Mouse (Mus musculus): ENCODE data around the gene Tctex1d4. TPM values are rescaled to one million over a fixed set of nuclear protein-coding genes. Genes with fewer than 3 reads are reported as not detected.
A peak's percentile ranks its signal among the peaks of the same experiment; 100 is the strongest.

Tctex1d4 gene
- total and polyA plus RNA-seq, 3 experiments, result 0.98 TPM; not detected in 2

DNA sequence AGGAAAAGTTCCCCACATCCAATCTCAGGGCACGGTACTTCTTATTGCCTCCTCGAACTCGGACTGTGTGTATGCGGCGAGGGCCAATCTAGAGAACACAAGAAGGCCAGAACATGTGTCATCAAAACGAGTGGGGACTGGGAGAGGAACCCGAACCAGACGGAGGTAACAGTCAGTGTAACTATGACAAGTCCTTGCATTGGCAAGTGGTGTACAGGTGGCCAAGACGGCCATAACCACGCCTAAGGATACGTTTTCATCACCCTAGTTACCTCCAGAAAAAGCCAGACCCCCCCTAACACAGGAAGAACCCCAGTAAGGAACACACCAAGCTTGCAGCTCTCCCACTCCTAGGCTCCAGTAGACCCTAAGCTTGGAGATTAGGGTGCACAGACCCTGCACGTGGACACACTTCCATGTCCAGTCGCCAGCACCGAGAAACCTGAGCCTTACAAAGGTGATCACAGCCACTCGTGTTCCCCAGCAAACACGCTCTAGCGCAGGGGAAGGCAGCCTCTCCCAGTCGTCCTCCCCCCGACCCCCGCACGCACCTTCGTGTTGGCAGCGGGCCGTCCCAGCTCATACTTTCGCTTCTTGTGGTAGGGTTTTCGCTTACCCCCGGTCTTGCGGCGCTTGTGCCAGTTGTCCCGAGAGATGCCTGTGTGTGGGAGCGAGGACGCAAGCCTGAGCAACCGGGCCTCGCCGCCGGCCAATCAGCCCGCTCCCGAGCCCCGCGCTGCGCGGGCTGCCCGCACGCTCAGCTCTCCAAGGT lies 28.6 kb downstream of the Tctex1d4 start:
- in situ Hi-C loops (cut with MboI; ENCODE audit: low pct_ligation_motif_present, low pct_unique_long_range_greater_than_20kb, low sequenced_read_pairs) (no loop called here), dilution Hi-C loops (cut with MboI; ENCODE audit: extremely low pct_ligation_motif_present, extremely low pct_unique_long_range_greater_than_20kb, low sequenced_read_pairs) (no loop called here)
- Histone ChIP-seq H3K27ac (ENCODE audit: insufficient read depth, low read depth) (peak overlapping the region; percentile 57), H3K9me3 (replicated peaks; ENCODE audit: low read length) (no peaks in the 10 kb centered on the region), H3K4me3 (replicated peaks in 1 of 3; ENCODE audit: low read depth in 2 of 3, low read length in 2 of 3, poor library complexity in 1 of 3) (peak overlapping the region; percentile 97 to 100 (median 100)), H3K9ac (ENCODE audit: insufficient read depth, low read depth) (peak overlapping the region; percentile 87), H3K79me2 (replicated peaks; ENCODE audit: control insufficient read depth, extremely low read depth, insufficient read depth, poor library complexity, severe bottlenecking) (peaks cover 37% of the 10 kb centered on the region), H3K27me3 (replicated peaks) (no peaks in the 10 kb centered on the region), H3K36me3 (replicated peaks in 1 of 2; ENCODE audit: control insufficient read depth in 1 of 2, insufficient read depth in 1 of 2, low read length in 1 of 2) (peaks cover 56 to 70% of the 10 kb centered on the region in 2 experiments), H3K4me1 (ENCODE audit: control insufficient read depth in 1 of 2, insufficient read depth in 2 of 2) (peaks cover 10 to 30% of the 10 kb centered on the region in 2 experiments), H3K4me2 (ENCODE audit: insufficient read depth, low read depth, poor library complexity, severe bottlenecking) (peak overlapping the region; percentile 65; the same call in 1 of the 2 replicates)
- TF ChIP-seq POLR2AphosphoS2 (IDR thresholded peaks at IDR 0.05; ENCODE audit: low read depth, low read length), result no peak; the same call in 1 of the 2 replicates
- TF ChIP-seq MXI1 (IDR thresholded peaks at IDR 0.05; ENCODE audit: low read depth, low read length), result peak; percentile 10; the same call in 1 of the 2 replicates
- TF ChIP-seq MAX (IDR thresholded peaks at IDR 0.05; ENCODE audit: low read length), result peak; percentile 49
- TF ChIP-seq SIN3A (IDR thresholded peaks at IDR 0.05; ENCODE audit: low read length), result peak; percentile 68
- 0 out of 2 replicates have a peak, but pooled peaks have one; percentile 35 for TF ChIP-seq ZMIZ1 (IDR thresholded peaks at IDR 0.05; ENCODE audit: low read depth, low read length)
- DNase-seq (ENCODE audit: extremely low read depth), result no peak

GRCm38 (mm10) chr4:117155792-117156355 lies 29.3 kb downstream of the Tctex1d4 start, which contains the start of gene Rps8:
Gene Rps8 (minus strand): TSS chr4:117156243.
- Histone ChIP-seq H3K4me1 (ENCODE audit: control insufficient read depth in 1 of 2, insufficient read depth in 2 of 2) (peaks cover 10 to 27% of the 10 kb centered on the region in 2 experiments), H3K27ac (ENCODE audit: insufficient read depth, low read depth) (peak within 1 kb of the TSS; percentile 57), H3K4me3 (replicated peaks in 1 of 3; ENCODE audit: low read depth in 2 of 3, low read length in 2 of 3, poor library complexity in 1 of 3) (peak within 1 kb of the TSS; percentile 97 to 100 (median 100)), H3K9ac (ENCODE audit: insufficient read depth, low read depth) (peak within 1 kb of the TSS; percentile 87), H3K4me2 (ENCODE audit: insufficient read depth, low read depth, poor library complexity, severe bottlenecking) (peak within 1 kb of the TSS; percentile 65; the same call in 1 of the 2 replicates), H3K9me3 (replicated peaks; ENCODE audit: low read length) (no peaks in the 10 kb centered on the region), H3K36me3 (replicated peaks in 1 of 2; ENCODE audit: control insufficient read depth in 1 of 2, insufficient read depth in 1 of 2, low read length in 1 of 2) (peaks cover 53 to 69% of the 10 kb centered on the region in 2 experiments), H3K27me3 (replicated peaks) (no peaks in the 10 kb centered on the region), H3K79me2 (replicated peaks; ENCODE audit: control insufficient read depth, extremely low read depth, insufficient read depth, poor library complexity, severe bottlenecking) (peaks cover 37% of the 10 kb centered on the region)
- dilution Hi-C loops (cut with MboI; ENCODE audit: extremely low pct_ligation_motif_present, extremely low pct_unique_long_range_greater_than_20kb, low sequenced_read_pairs), result no loop called here
- TF ChIP-seq MXI1 (IDR thresholded peaks at IDR 0.05; ENCODE audit: low read depth, low read length), result peak; percentile 75
- peak; percentile 95 for TF ChIP-seq POLR2A (IDR thresholded peaks at IDR 0.05; ENCODE audit: low read depth, low read length)
- peak; percentile 97 for TF ChIP-seq NELFE (IDR thresholded peaks at IDR 0.05; ENCODE audit: low read depth, low read length)
- peak; percentile 87; the same call in 1 of the 2 replicates for TF ChIP-seq POLR2AphosphoS2 (IDR thresholded peaks at IDR 0.05; ENCODE audit: low read depth, low read length)
- peak; percentile 76 for TF ChIP-seq HCFC1 (IDR thresholded peaks at IDR 0.05; ENCODE audit: low read depth, low read length)
- TF ChIP-seq MYC (IDR thresholded peaks at IDR 0.05; ENCODE audit: low read depth, low read length), result peak; percentile 91
- no peak for TF ChIP-seq JUN (IDR thresholded peaks at IDR 0.05; ENCODE audit: insufficient read depth, low read depth, low read length)
- TF ChIP-seq IRF4 (IDR thresholded peaks at IDR 0.05; ENCODE audit: low read depth, low read length), result no peak
- TF ChIP-seq TCF12 (IDR thresholded peaks at IDR 0.05; ENCODE audit: low read depth, low read length), result peak; percentile 98
- peak; percentile 58; the same call in 1 of the 2 replicates for TF ChIP-seq UBTF (IDR thresholded peaks at IDR 0.05; ENCODE audit: low read depth, low read length)
- TF ChIP-seq ELF1 (IDR thresholded peaks at IDR 0.05; ENCODE audit: low read depth, low read length), result peak; percentile 81
- TF ChIP-seq KAT2A (IDR thresholded peaks at IDR 0.05; ENCODE audit: insufficient replicate concordance, low read length), result peak; percentile 90
- no peak for TF ChIP-seq MAFK (IDR thresholded peaks at IDR 0.05; ENCODE audit: insufficient replicate concordance, low read length)
- TF ChIP-seq PAX5 (IDR thresholded peaks at IDR 0.05; ENCODE audit: low read length), result no peak
- peak; percentile 46 for TF ChIP-seq NRF1 (IDR thresholded peaks at IDR 0.05; ENCODE audit: low read depth, low read length)
- peak; percentile 92 for TF ChIP-seq ZMIZ1 (IDR thresholded peaks at IDR 0.05; ENCODE audit: low read depth, low read length)
- 0 out of 2 replicates have a peak, but pooled peaks have one; percentile 33 for TF ChIP-seq MEF2A (IDR thresholded peaks at IDR 0.05; ENCODE audit: borderline replicate concordance, low read depth, low read length)
- peak; percentile 89 for TF ChIP-seq TBP (conservative IDR thresholded peaks at IDR 0.05; ENCODE audit: low read depth, low read length)
- TF ChIP-seq JUND (conservative IDR thresholded peaks at IDR 0.05; ENCODE audit: low read depth, low read length), result no peak
- peak; percentile 77 for TF ChIP-seq MAX (IDR thresholded peaks at IDR 0.05; ENCODE audit: low read length)
- 0 out of 2 replicates have a peak, but pooled peaks have one; percentile 17 for TF ChIP-seq BHLHE40 (IDR thresholded peaks at IDR 0.05; ENCODE audit: low read depth, low read length)
- peak; percentile 89 for DNase-seq (ENCODE audit: extremely low read depth)
- in situ Hi-C loops (cut with MboI; ENCODE audit: low pct_ligation_motif_present, low pct_unique_long_range_greater_than_20kb, low sequenced_read_pairs), result no loop called here
